Mouse (Mus musculus) lung, embryonic 16.5 days (tissue): ENCODE data around the gene Jmjd8. TPM values are rescaled to one million over a fixed set of nuclear protein-coding genes. Genes with fewer than 3 reads are reported as not detected.
A peak's percentile ranks its signal among the peaks of the same experiment; 100 is the strongest.

ENCODE experiments used
- ATAC-seq: fragments of 200-750 bp; cut with Nextera tagmentation; 2 replicates; pipeline ENCODE4 v1.8.0; 2017; ENCODE audit warnings: low read depth, mild to moderate bottlenecking, moderate library complexity
- H3K27ac ChIP-seq: fragments of 300-500 bp; sonication (generic); 2 replicates; pipeline ENCODE4 v1.5.1; 2014; ENCODE audit warnings: mild to moderate bottlenecking, control low read depth, low read length
- H3K27me3 ChIP-seq: fragments of 300-500 bp; sonication (generic); 2 replicates; pipeline ENCODE4 v1.6.1; 2014; ENCODE audit warnings: low read depth, low read length, mixed read lengths; ENCODE audit not compliant: control insufficient read depth, insufficient read depth
- H3K36me3 ChIP-seq: fragments of 300-500 bp; sonication (generic); 2 replicates; pipeline ENCODE4 v1.6.1; 2014; ENCODE audit warnings: low read length; ENCODE audit not compliant: control insufficient read depth, insufficient read depth
- H3K4me1 ChIP-seq: fragments of 300-500 bp; sonication (generic); replicated peaks from 2 replicates; pipeline ENCODE4 v1.6.1; 2014; ENCODE audit warnings: low read length, mixed read lengths; ENCODE audit not compliant: control insufficient read depth, insufficient read depth
- H3K4me2 ChIP-seq: fragments of 300-500 bp; sonication (generic); 2 replicates; pipeline ENCODE4 v1.6.1; 2014; ENCODE audit warnings: low read depth, low read length, control low read depth
- H3K4me3 ChIP-seq: fragments of 300-500 bp; sonication (generic); 2 replicates; pipeline ENCODE4 v1.5.1; 2014; ENCODE audit warnings: mild to moderate bottlenecking, low read length, control low read depth
- H3K9ac ChIP-seq: fragments of 300-500 bp; sonication (generic); 2 replicates; pipeline ENCODE4 v1.6.1; 2014; ENCODE audit warnings: low read length, control low read depth
- H3K9me3 ChIP-seq: fragments of 300-500 bp; sonication (generic); 2 replicates; pipeline ENCODE4 v1.6.1; 2016; ENCODE audit warnings: low read length; ENCODE audit not compliant: control insufficient read depth
- WGBS: fragments of 180-500 bp; shearing (Covaris S2); extraction: QIAGEN DNeasy Blood & Tissue Kit; methylation state at CpG from one replicate; pipeline ENCODE4 v1.1.7; 2014; 5-methylcytosine and 5-hydroxymethylcytosine counted together
- polyA plus RNA-seq: library from polyadenylated mRNA; unstranded; fragments of >200 nt; fragmentation: Nextera tagmentation; extraction: Ambion mirVana; gene quantifications from 2 replicates; pipeline ENCODE4 v1.2.1, GENCODE M21; 2015

Jmjd8 gene
- polyA plus RNA-seq, 1 experiment from 2014 or later, result 55.4 TPM

DNA sequence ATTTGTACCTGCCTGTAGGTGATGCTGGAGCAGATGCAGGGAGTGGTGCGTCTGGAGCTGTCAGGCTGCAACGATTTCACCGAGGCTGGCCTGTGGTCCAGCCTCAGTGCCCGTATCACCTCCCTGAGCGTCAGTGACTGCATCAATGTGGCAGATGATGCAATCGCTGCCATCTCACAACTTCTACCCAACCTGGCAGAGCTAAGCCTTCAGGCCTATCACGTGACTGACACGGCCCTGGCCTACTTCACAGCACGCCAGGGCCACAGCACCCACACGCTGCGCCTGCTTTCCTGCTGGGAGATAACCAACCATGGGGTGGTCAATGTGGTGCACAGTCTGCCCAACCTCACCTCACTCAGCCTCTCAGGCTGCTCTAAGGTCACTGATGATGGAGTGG is 11.0 kb upstream of the Jmjd8 start:
- no peak overlapping the region for H3K9ac ChIP-seq

GRCm38 (mm10) chr17:25818851-25819780 is 9.6 kb upstream of the Jmjd8 start:
- H3K9me3 ChIP-seq, result no peaks in the 10 kb centered on the region
- peaks cover 30% of the 10 kb centered on the region for H3K27me3 ChIP-seq
- H3K4me2 ChIP-seq, result peak overlapping the region; percentile 13
- H3K36me3 ChIP-seq, result no peaks in the 10 kb centered on the region
- no peak for ATAC-seq
- no peak overlapping the region for H3K27ac ChIP-seq
- 7% methylated on average over 46 of the region's 46 CpGs for WGBS
- H3K4me3 ChIP-seq, result 0 out of 2 replicates have a peak overlapping the region, but pooled peaks have one; percentile 5
- H3K9ac ChIP-seq, result no peak overlapping the region
- H3K4me1 ChIP-seq, result peaks cover 4% of the 10 kb centered on the region

More for the DNA sequence above, 11.0 kb upstream of the Jmjd8 start:
- no peak for ATAC-seq
- H3K4me2 ChIP-seq, result no peak overlapping the region
- no peaks in the 10 kb centered on the region for H3K9me3 ChIP-seq
- H3K4me3 ChIP-seq, result no peak overlapping the region
- peaks cover 30% of the 10 kb centered on the region for H3K27me3 ChIP-seq
- no peaks in the 10 kb centered on the region for H3K36me3 ChIP-seq
- no peaks in the 10 kb centered on the region for H3K4me1 ChIP-seq
- H3K27ac ChIP-seq, result no peak overlapping the region
- WGBS, result 73% methylated on average over 11 of the region's 11 CpGs

- H3K4me2 ChIP-seq, result peak within 1 kb of the TSS; percentile 89
- ATAC-seq, result peak; percentile 74
- H3K9ac ChIP-seq, result peak within 1 kb of the TSS; percentile 79
- under 1% methylated on average over 18 of the region's 18 CpGs for WGBS
- peak within 1 kb of the TSS; percentile 62 for H3K4me3 ChIP-seq
- H3K27me3 ChIP-seq, result peaks cover 21% of the 10 kb centered on the region
- no peaks in the 10 kb centered on the region for H3K36me3 ChIP-seq
- no peak within 1 kb of the TSS; the same call in 1 of the 2 replicates for H3K27ac ChIP-seq
- peaks cover 19% of the 10 kb centered on the region for H3K4me1 ChIP-seq
- H3K9me3 ChIP-seq, result no peaks in the 10 kb centered on the region
Measured at GRCm38 (mm10) chr17:25823452-25823851, 5.2 kb upstream of the Jmjd8 start, which contains the start of gene Wdr24. TSS of gene Wdr24 (plus strand) at chr17:25823627.

- WGBS, result 66% methylated on average over 17 of the region's 17 CpGs
- Histone ChIP-seq H3K4me3 (peak overlapping the region; percentile 62), H3K4me2 (peak overlapping the region; percentile 89), H3K27me3 (peaks cover 10% of the 10 kb centered on the region), H3K9ac (peak overlapping the region; percentile 79; the same call in 1 of the 2 replicates), H3K27ac (no peak overlapping the region), H3K36me3 (no peaks in the 10 kb centered on the region), H3K4me1 (peaks cover 22% of the 10 kb centered on the region), H3K9me3 (no peaks in the 10 kb centered on the region)
- ATAC-seq, result no peak
Measured at GRCm38 (mm10) chr17:25824362-25825142, 4.1 kb upstream of the Jmjd8 start.

GRCm38 (mm10) chr17:25825311-25825710 is 3.4 kb upstream of the Jmjd8 start:
- Histone ChIP-seq H3K36me3 (0 out of 2 replicates have a peak, but pooled peaks cover 2% of the 10 kb centered on the region), H3K27ac (no peak overlapping the region), H3K4me2 (no peak overlapping the region; the same call in 1 of the 2 replicates), H3K9ac (no peak overlapping the region), H3K4me3 (no peak overlapping the region), H3K9me3 (no peaks in the 10 kb centered on the region), H3K4me1 (peaks cover 28% of the 10 kb centered on the region), H3K27me3 (peaks cover 3% of the 10 kb centered on the region)
- ATAC-seq, result no peak
- 82% methylated on average over 6 of the region's 6 CpGs for WGBS

DNA sequence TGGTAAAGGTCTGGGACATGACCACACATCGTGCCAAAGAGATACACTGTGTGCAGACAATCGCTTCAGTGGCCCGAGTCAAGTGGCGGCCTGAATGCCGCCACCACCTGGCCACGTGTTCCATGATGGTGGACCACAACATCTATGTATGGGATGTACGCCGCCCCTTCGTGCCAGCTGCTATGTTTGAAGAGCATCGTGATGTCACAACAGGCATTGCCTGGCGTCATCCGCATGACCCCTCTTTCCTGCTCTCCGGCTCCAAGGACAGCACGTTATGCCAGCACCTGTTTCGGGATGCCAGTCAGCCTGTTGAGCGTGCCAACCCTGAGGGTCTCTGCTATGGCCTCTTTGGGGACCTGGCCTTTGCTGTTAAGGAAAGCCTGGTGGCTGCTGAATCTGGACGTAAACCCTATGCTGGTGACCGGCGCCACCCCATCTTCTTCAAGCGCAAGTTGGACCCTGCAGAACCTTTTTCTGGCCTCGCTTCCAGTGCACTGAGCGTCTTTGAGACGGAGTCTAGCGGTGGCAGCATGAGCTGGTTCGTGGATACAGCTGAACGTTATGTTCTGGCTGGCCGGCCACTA is 2.6 kb upstream of the Jmjd8 start:
- no peak overlapping the region for H3K27ac ChIP-seq
- no peak for ATAC-seq
- no peak overlapping the region for H3K4me3 ChIP-seq
- no peaks in the 10 kb centered on the region for H3K9me3 ChIP-seq
- H3K4me2 ChIP-seq, result no peak overlapping the region
- no peak overlapping the region for H3K9ac ChIP-seq
- 92% methylated on average over 27 of the region's 27 CpGs for whole genome bisulfite sequencing
- peaks cover 35% of the 10 kb centered on the region for H3K4me1 ChIP-seq
- no peaks in the 10 kb centered on the region for H3K27me3 ChIP-seq
- peaks cover 9% of the 10 kb centered on the region for H3K36me3 ChIP-seq

- no peak overlapping the region for H3K4me2 ChIP-seq
- no peak for ATAC-seq
- no peaks in the 10 kb centered on the region for H3K27me3 ChIP-seq
- H3K9me3 ChIP-seq, result no peaks in the 10 kb centered on the region
- WGBS, result 95% methylated on average over 13 of the region's 13 CpGs
- no peak overlapping the region for H3K9ac ChIP-seq
- peaks cover 14% of the 10 kb centered on the region for H3K36me3 ChIP-seq
- no peak overlapping the region for H3K27ac ChIP-seq
- H3K4me1 ChIP-seq, result peaks cover 44% of the 10 kb centered on the region
- no peak overlapping the region for H3K4me3 ChIP-seq
Measured at GRCm38 (mm10) chr17:25827011-25827410, 1.7 kb upstream of the Jmjd8 start.

GRCm38 (mm10) chr17:25827546-25828222 is 983 bp upstream of the Jmjd8 start:
- Histone ChIP-seq H3K9me3 (no peaks in the 10 kb centered on the region), H3K4me3 (no peak overlapping the region), H3K4me1 (peaks cover 46% of the 10 kb centered on the region), H3K27me3 (no peaks in the 10 kb centered on the region), H3K36me3 (peaks cover 14% of the 10 kb centered on the region), H3K9ac (no peak overlapping the region), H3K27ac (no peak overlapping the region), H3K4me2 (no peak overlapping the region)
- no peak for ATAC-seq
- whole genome bisulfite sequencing, result 89% methylated on average over 22 of the region's 22 CpGs
